Mouse (Mus musculus): ENCODE data around the gene Msrb3. TPM values are rescaled to one million over a fixed set of nuclear protein-coding genes. Genes with fewer than 3 reads are reported as not detected.
A peak's percentile ranks its signal among the peaks of the same experiment; 100 is the strongest.

The Msrb3 gene
- polyA plus RNA-seq, 1 experiment from 2014 or later: 3.2 TPM

DNA sequence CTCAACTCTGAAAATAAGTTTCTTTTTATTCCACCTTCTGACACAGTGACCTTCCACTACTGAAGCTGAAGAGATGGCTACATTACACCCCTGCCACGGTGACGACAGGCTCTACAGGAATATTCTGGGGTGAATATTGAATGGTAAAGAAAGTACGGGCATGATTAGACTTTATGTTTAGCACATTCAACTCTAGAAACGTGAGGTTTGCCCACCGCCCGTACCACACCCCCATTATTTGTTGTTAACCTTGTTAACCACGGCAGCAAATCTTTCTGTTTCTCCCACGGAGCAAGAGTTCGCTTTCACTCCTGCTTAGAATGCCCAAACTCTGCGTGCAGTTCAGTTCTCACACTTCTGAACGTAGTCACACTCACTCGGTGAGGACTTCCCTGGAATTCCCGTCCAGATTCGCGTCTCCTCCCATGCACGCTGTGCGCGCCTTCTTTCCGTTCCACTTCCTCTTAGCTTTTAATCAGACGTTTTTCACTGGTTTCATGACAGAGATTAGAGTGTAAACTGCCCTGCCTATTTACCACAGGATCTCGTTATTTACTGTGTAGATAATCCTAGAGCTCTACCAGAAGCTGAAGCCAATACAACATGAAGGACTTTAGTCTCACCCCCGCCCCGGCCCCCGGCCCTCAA is 87.0 kb downstream of the Msrb3 start:
- Histone ChIP-seq H3K27ac (replicated peaks) (no peak overlapping the region), H3K36me3 (no peaks in the 10 kb centered on the region), H3K4me3 (no peak overlapping the region), H3K4me1 (peaks cover 24% of the 10 kb centered on the region), H3K9me3 (replicated peaks) (no peaks in the 10 kb centered on the region), H3K27me3 (ENCODE audit: low read depth, poor library complexity, severe bottlenecking) (no peaks in the 10 kb centered on the region)
- WGBS: 73% methylated on average over 24 of the region's 24 CpGs
- no peak for DNase-seq (ENCODE audit: low spot score)

DNA sequence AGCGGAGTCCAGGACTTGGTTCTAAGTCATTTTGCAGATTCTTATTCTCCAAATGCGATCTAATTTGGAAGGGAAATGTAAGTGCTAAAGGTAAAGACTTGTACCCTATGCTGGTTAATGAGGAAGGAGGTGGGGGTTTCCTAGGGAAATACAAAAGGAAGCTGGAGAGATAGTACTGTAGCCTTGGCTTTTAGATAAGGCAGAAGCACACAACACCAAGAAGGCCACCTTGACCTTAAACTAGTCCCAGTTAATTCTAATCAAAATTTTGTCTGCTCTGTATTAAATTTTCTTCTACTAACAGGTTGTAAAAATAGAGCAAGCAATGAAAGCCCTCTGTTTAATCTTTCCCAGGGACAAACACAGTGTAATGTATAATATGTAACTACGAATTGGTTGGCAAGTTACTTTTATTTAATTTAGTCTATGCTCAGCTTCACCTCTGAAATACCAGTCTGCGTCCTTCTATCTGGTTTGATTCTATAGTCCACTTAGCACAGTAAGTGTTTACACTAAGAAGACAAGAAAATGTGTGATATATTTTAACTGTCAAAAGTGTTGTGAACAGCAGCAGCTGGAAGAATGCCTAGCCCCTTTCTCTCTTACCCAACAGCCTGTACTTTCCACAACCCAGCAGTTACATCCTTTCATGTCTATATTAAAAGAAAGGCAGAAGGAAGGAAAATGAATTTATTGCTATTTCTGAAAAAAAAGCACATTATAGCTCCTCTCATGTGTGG is 87.9 kb downstream of the Msrb3 start:
- WGBS: 92% methylated on average over 4 of the region's 4 CpGs
- DNase-seq (ENCODE audit: low spot score): no peak
- no peaks in the 10 kb centered on the region for H3K36me3 ChIP-seq
- no peak overlapping the region for H3K27ac ChIP-seq (replicated peaks)
- H3K27me3 ChIP-seq (ENCODE audit: low read depth, poor library complexity, severe bottlenecking): no peaks in the 10 kb centered on the region
- H3K9me3 ChIP-seq (replicated peaks): no peaks in the 10 kb centered on the region
- no peak overlapping the region for H3K4me3 ChIP-seq
- peaks cover 21% of the 10 kb centered on the region for H3K4me1 ChIP-seq

DNA sequence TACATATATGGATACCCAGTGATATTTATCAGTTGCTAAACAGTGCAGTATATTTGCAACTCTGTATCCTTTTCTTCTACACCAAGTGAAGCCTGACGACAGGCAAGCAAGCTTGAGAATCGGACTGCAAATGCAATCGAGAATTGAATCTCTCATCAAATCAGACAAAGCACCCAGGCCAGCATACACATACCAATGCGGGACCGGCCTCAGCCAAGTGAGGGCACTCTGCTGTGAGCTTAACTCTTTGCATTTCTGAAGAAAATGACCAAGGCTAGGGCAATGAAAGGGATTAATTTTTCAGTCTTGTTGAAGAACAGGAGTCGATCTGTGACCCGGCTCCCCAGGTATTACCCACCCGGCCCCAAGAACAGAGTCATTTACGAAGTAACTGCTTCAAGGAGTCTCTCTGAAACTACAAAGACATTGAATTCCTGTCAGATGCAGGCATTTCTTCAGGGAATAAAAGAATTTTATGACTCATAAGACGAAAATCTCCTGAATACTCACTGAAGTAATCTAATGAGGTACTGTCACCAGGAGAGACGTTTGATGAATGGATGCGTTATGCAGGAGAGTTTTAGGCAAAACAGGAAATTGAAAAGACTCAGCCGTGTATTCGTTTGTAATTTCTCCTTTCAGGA is 88.7 kb downstream of the Msrb3 start:
- no peak overlapping the region for H3K4me3 ChIP-seq
- no peaks in the 10 kb centered on the region for H3K36me3 ChIP-seq
- 0 out of 2 replicates have a peak overlapping the region, but pooled peaks have one; percentile 23 for H3K27ac ChIP-seq (replicated peaks)
- H3K27me3 ChIP-seq (ENCODE audit: low read depth, poor library complexity, severe bottlenecking): no peaks in the 10 kb centered on the region
- DNase-seq (ENCODE audit: low spot score): no peak
- H3K9me3 ChIP-seq (replicated peaks): no peaks in the 10 kb centered on the region
- 70% methylated on average over 14 of the region's 14 CpGs for WGBS
- peaks cover 21% of the 10 kb centered on the region for H3K4me1 ChIP-seq

DNA sequence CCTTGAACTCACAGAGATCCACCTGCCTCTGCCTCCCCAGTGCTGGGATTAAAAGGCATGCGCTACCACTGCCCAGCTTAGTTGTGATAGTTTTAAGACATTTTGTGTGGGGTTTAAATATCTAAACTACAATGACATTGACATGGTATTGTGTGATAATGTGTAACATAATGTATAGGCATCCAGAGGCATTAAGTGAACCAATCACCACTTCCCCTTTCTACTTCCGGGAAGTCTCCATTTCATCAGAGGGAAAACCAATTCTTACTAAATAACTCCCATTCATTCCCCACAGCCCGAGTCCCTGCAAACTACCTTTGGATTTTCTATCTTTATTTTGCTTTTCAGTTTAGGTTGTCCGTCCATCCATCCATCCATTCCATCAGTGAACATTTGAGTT is 90.7 kb downstream of the Msrb3 start:
- no peaks in the 10 kb centered on the region for H3K9me3 ChIP-seq (replicated peaks)
- H3K27me3 ChIP-seq (ENCODE audit: low read depth, poor library complexity, severe bottlenecking): no peaks in the 10 kb centered on the region
- no peak overlapping the region for H3K27ac ChIP-seq (replicated peaks)
- no peak for DNase-seq (ENCODE audit: low spot score)
- no peaks in the 10 kb centered on the region for H3K36me3 ChIP-seq
- peaks cover 21% of the 10 kb centered on the region for H3K4me1 ChIP-seq
- H3K4me3 ChIP-seq: no peak overlapping the region
- WGBS: 94% methylated on average over 4 of the region's 4 CpGs

DNA sequence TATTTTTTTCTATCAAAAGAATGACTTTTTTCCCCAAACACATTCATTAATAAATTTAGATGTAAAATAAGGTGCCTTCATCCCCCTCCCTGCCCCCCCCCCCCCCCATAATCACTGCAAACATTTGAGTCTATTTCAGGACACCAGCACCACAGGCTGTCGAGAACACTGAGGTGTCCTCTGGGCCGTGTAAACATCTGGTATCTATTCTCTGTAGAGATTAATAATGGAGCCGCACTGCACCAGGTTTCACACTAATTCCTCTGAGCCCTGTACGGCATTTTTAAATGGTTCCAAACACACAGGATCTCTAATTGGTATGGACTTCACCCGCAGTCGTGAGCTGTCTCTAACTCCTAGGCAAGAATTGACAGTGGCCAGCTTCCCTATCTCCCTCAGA is 97.8 kb downstream of the Msrb3 start:
- Histone ChIP-seq H3K36me3 (no peaks in the 10 kb centered on the region), H3K4me3 (no peak overlapping the region), H3K9me3 (replicated peaks) (no peaks in the 10 kb centered on the region), H3K27ac (replicated peaks) (no peak overlapping the region), H3K27me3 (ENCODE audit: low read depth, poor library complexity, severe bottlenecking) (no peaks in the 10 kb centered on the region), H3K4me1 (peaks cover 12% of the 10 kb centered on the region)
- DNase-seq (ENCODE audit: low spot score): no peak
- WGBS: 54% methylated on average over 6 of the region's 6 CpGs

DNA sequence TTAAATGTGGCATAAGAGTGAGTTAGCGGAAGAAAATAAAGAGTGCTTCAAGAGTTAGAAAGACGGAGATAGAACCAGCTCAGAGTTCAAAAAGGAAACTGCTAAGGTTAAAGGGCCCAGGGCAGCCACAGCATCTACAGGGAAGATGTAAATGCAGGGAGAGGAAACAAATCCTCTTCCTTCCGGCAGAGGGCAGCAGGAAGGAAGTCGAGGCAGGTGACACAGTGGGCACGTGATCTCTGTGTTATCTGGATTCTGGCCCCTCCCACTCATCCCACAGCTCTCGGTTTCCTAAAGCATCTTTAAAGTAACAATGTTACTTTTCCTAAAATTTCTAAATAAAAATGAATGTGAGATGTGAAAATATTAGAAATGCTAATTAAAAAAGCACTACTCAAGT is 99.4 kb downstream of the Msrb3 start:
- no peaks in the 10 kb centered on the region for H3K9me3 ChIP-seq (replicated peaks)
- H3K4me1 ChIP-seq: peaks cover 15% of the 10 kb centered on the region
- no peak for DNase-seq (ENCODE audit: low spot score)
- no peak overlapping the region for H3K4me3 ChIP-seq
- 83% methylated on average over 6 of the region's 6 CpGs for WGBS
- H3K27me3 ChIP-seq (ENCODE audit: low read depth, poor library complexity, severe bottlenecking): no peaks in the 10 kb centered on the region
- H3K27ac ChIP-seq (replicated peaks): no peak overlapping the region
- H3K36me3 ChIP-seq: no peaks in the 10 kb centered on the region

DNA sequence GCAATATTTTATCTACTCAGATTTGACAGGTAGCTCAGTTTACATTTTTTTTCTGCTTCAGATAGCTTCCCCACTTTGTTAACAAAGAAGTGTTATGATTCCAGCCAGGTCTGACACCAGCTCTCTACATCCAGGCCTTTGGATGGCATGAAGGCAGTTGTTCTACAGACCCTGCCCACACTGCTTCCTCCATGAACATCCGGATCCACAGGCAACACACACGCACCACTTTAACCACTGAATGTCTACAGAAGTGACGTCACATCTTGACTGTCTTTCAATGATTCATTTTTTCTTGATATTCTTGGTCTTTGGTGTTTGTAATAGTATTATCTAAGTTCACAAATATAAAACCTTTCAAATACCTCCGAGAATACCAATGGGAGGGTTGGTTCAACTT is 102.2 kb downstream of the Msrb3 start:
- H3K27me3 ChIP-seq (ENCODE audit: low read depth, poor library complexity, severe bottlenecking): no peaks in the 10 kb centered on the region
- H3K27ac ChIP-seq (replicated peaks): no peak overlapping the region
- peaks cover 15% of the 10 kb centered on the region for H3K4me1 ChIP-seq
- WGBS: 89% methylated on average over 4 of the region's 4 CpGs
- no peak overlapping the region for H3K4me3 ChIP-seq
- no peaks in the 10 kb centered on the region for H3K9me3 ChIP-seq (replicated peaks)
- DNase-seq (ENCODE audit: low spot score): no peak
- H3K36me3 ChIP-seq: no peaks in the 10 kb centered on the region

DNA sequence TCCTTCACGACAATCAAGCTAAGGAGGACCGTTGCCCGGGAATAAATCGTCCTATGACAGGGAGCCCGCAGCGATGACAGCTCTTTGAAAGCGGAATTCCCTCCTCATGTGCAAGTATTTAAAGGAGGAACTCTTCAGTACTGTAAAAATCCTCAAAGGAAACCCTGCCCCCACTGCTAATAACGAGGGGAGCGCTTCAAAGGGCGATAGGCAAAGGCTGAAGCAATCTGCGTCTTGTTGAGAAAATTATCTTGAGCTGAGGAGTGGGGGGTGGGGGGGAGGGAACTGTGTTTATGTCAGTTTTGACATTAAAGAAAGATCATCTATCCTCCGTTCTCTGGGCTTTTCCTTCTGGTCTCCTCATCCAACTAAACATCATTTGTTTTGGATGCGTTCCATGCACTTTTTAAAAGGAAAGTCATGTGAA is 104.5 kb downstream of the Msrb3 start:
- H3K27ac ChIP-seq (replicated peaks): no peak overlapping the region; the same call in 1 of the 2 replicates
- no peak for DNase-seq (ENCODE audit: low spot score)
- H3K9me3 ChIP-seq (replicated peaks): no peaks in the 10 kb centered on the region
- peaks cover 7% of the 10 kb centered on the region for H3K4me1 ChIP-seq
- no peaks in the 10 kb centered on the region for H3K36me3 ChIP-seq
- WGBS: 70% methylated on average over 13 of the region's 13 CpGs
- no peak overlapping the region for H3K4me3 ChIP-seq
- no peaks in the 10 kb centered on the region for H3K27me3 ChIP-seq (ENCODE audit: low read depth, poor library complexity, severe bottlenecking)

DNA sequence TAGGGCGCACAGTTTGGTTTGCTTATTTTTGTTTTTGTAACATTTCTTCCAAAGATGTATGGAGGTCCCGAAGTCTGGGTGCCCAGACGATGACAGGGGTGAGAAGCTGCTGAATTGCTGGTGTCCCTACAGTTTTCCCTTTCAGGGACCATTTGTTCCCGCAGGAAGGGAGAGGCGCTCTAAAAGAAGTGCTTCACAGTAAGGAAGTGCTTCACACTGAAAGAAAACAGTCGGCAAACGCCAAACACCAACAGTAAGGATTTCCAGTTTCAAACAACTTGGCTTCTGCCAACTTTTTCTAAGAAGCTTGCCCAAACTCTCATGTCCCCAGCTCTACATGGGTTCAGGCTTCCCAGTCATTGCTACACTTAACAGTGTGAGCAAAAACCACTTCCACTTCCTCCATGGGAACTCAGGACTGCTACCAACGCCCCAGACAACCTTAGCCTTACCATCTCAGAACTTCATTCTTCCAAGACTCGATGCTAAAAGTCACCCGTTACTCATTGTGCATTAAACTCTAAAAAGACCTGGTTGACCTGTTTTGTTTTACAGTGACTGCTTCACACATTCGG is 106.6 kb downstream of the Msrb3 start:
- DNase-seq (ENCODE audit: low spot score): peak; percentile 5
- H3K27me3 ChIP-seq (ENCODE audit: low read depth, poor library complexity, severe bottlenecking): no peaks in the 10 kb centered on the region
- no peak overlapping the region for H3K27ac ChIP-seq (replicated peaks)
- WGBS: 77% methylated on average over 11 of the region's 11 CpGs
- H3K4me3 ChIP-seq: no peak overlapping the region
- peaks cover 7% of the 10 kb centered on the region for H3K4me1 ChIP-seq
- no peaks in the 10 kb centered on the region for H3K9me3 ChIP-seq (replicated peaks)
- no peaks in the 10 kb centered on the region for H3K36me3 ChIP-seq

DNA sequence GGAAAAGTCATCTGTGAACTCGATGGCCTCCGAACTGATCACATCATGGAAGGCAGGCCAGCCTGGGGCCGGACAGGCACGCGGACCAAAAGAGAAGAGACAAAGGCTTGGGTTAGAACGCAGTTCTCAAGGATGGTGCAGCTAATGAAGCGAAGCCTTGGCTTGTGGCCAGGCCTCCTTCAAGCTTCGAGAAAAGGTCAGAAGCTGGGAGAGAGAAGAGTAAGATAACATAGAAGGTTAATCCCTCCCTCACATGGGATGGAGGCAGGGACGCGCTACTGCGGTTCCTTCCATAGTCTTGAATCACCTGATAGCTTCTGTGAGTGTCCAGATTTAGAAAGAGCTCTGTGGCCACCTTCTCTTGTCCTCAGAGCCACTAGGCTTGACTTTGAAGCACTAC is 107.5 kb downstream of the Msrb3 start:
- Histone ChIP-seq H3K27ac (replicated peaks) (no peak overlapping the region), H3K9me3 (replicated peaks) (no peaks in the 10 kb centered on the region), H3K4me3 (no peak overlapping the region), H3K27me3 (ENCODE audit: low read depth, poor library complexity, severe bottlenecking) (no peaks in the 10 kb centered on the region), H3K4me1 (peaks cover 11% of the 10 kb centered on the region), H3K36me3 (no peaks in the 10 kb centered on the region)
- no peak for DNase-seq (ENCODE audit: low spot score)
- WGBS: 93% methylated on average over 11 of the region's 11 CpGs

DNA sequence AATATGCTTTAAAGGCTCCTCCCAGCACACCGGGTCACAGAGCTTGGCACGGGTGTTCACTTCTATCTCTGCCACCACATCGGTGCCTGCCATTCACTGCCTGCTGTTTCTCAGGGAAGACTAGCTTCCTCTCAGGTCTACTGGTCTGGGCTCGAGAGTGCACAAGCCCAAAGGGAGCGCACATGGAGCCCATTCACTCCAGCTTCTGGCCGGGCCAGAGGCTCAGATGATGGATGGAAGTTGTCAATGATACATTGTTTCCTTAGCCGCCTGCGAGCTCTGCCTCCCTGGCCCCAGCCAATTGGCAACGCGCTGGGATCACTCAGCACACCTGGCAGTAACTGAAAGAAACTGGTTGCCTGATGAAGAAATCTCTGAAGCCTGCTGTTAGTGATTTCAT is 111.7 kb downstream of the Msrb3 start:
- no peak overlapping the region for H3K4me3 ChIP-seq
- WGBS: 71% methylated on average over 10 of the region's 10 CpGs

DNA sequence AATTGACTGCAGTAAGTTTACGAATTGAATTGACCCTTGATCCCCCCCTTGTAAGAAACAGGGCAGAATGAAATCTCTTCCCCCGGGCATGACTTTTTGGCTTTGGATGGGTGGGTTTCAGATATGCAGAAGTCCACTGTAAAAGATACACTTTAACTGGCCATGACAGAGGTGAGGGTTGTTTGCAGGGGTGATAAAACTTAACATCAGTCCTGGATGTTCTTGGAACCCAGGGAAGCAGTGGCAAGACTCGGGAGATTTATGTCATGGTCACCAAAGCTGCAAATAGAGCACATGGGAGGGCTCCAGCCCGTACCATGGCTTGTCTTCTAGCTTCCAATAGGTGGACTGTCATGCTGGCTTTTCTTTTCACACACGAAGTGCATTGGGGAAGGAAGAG is 114.4 kb downstream of the Msrb3 start:
- no peaks in the 10 kb centered on the region for H3K27me3 ChIP-seq (ENCODE audit: low read depth, poor library complexity, severe bottlenecking)
- peaks cover 22% of the 10 kb centered on the region for H3K4me1 ChIP-seq
- DNase-seq (ENCODE audit: low spot score): no peak
- H3K9me3 ChIP-seq (replicated peaks): no peaks in the 10 kb centered on the region
- no peak overlapping the region for H3K27ac ChIP-seq (replicated peaks)
- H3K36me3 ChIP-seq: no peaks in the 10 kb centered on the region
- WGBS: 69% methylated on average over 5 of the region's 5 CpGs
- no peak overlapping the region for H3K4me3 ChIP-seq

More for the DNA sequence above, 111.7 kb downstream of the Msrb3 start:
- H3K36me3 ChIP-seq: no peaks in the 10 kb centered on the region
- H3K27me3 ChIP-seq (ENCODE audit: low read depth, poor library complexity, severe bottlenecking): no peaks in the 10 kb centered on the region
- H3K4me1 ChIP-seq: peaks cover 22% of the 10 kb centered on the region
- DNase-seq (ENCODE audit: low spot score): no peak
- no peaks in the 10 kb centered on the region for H3K9me3 ChIP-seq (replicated peaks)
- H3K27ac ChIP-seq (replicated peaks): no peak overlapping the region

DNA sequence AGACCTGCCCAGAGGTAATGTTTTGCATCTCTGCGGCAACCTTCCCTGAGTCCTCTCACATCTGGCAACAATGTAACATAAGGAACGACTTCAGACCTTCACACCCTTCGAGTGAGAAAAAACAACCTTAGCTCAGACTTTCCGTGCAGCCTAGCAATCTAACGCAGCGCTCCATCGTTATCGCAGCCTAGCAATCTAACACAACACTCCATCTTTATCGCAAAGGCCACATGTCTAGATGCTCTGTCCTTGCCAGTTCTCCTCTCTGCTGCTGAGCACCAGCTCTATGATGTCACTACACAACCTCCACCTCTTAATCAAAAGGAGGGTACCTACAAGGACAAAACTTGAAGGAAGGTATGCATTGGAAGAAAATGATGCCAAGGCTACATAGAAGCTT is 115.5 kb downstream of the Msrb3 start:
- Histone ChIP-seq H3K9me3 (replicated peaks) (no peaks in the 10 kb centered on the region), H3K36me3 (no peaks in the 10 kb centered on the region), H3K4me1 (peaks cover 22% of the 10 kb centered on the region), H3K27me3 (ENCODE audit: low read depth, poor library complexity, severe bottlenecking) (no peaks in the 10 kb centered on the region), H3K27ac (replicated peaks) (no peak overlapping the region; the same call in 1 of the 2 replicates), H3K4me3 (no peak overlapping the region)
- 88% methylated on average over 9 of the region's 9 CpGs for WGBS
- DNase-seq (ENCODE audit: low spot score): no peak

All from midbrain, embryonic 10.5 days (tissue).